Mouse (Mus musculus): ENCODE data around the gene Ercc6l2.
"Not testable (repeated sequence)": the region's sequence is repeated elsewhere in the genome, so short reads cannot be mapped to it uniquely, and the experiment has no call there.

Ercc6l2 gene

DNA sequence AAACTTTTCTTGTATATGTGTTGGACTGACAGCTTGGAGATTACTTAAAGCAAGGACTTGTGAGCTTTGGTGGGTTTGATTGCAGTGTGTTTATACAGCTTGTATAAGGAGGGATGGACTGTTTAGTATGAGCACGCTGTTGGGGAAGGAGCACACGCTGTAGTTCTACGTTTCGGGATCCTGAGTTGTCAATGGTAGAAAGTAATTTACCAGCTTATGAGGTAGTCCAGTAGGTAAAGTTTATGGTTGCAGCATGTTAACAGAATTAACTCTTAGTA, 64.8 kb downstream of the Ercc6l2 start:
- DNase-seq (ENCODE audit: low spot score in 2 of 2): no peak

DNA sequence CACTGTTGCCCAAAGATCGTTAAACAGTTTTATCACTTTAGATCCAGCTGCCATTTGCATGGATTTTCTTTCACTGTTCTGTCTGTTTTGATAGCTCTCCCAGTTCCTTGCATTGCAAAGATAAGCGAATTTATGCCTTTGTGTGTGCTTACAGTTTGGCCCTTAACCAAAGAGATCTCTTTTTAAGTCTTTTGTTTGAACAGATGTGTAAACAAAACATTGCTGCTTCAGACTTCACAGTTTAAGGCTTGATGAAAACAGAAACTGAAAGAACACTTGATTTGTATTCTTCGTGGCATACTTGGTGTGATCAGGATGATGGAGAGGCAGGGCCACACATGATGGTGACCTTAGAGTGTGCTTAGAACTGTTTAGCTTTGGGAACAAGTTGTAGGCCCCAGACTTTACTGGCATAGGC, 70.5 kb downstream of the Ercc6l2 start:
- DNase-seq (ENCODE audit: low spot score in 2 of 2): no peak

DNA sequence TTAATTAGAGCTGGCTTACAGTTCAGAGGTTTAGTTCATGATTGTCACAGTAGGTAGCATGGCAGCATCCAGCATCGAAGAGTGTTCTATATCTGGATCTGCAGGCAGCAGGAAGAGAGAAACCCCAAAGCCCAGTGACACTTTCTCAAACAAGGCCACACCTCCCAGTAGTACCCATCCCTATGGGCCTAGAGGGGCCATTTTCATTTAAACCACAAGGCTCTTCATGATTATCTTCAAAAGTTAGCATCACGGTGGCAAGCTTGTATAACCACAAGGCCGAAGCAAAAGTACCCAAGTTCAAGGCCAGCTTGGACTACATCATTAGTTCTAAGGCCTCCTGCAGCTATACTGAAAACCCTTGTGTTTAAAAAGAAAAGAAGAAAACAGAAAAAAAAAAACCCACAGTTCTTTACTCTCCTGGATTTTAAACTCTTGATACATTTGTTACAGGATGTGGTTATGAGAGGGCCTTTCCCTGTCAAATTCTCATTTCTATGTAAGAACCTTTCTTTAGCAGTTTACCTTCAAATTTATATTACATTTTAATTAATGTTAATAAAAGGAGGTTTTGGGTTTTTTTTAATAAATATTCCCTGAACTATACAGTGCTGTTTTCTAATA, 71.5 kb downstream of the Ercc6l2 start:
- DNase-seq (ENCODE audit: low spot score in 2 of 2): no peak

DNA sequence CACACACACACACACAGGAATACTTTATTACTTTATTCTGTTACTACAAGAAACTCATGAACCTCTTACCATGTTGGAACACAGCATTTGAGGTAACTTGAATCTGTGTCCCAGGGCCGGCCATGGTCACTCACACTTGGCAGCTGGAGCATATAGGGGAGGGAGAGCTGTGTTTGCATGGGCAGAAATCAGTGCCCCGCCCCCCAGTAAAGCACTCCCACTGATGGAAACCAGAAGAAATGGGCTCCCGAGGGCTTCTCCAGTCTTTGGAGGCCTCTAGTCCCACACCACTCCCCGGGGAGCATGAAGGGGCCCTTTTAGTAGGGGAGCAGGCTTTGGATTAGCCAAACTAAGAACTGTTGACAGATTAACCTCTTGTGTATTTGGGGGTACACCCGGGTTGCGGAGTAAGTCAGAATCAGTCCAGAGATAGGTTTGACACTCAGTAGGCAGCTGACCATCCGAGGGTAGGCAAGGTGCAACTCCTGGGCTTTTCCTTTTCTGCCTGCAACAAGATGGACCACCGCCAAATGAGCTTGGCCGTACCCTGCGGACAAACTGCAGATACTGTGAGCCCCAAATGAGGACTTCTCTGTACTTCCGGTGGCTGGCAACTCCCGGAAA, 85.8 kb downstream of the Ercc6l2 start:
- no peak for DNase-seq (ENCODE audit: low spot score in 2 of 2)

DNA sequence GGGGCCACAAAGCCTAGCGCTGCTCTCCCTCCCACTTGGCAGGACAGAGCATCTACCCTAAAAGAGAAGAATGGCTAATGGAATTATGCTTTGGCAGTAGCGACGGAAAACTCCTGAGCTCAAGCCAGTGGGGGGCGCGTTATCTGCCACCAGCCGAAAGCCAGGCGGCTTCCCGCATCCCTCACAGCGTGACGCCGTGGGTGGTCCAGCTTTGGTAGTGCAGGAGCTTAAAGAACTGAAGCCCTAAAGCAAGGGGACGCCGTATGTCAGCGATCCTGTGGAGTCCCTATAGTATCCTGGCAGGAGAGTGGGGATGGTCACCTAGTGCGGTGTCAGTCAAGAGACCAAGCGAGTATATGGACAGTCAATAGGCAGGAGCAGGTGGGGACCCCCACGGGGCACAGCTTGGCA, 86.3 kb downstream of the Ercc6l2 start:
- peak; percentile 70 to 76 for DNase-seq (ENCODE audit: low spot score in 2 of 2)

DNA sequence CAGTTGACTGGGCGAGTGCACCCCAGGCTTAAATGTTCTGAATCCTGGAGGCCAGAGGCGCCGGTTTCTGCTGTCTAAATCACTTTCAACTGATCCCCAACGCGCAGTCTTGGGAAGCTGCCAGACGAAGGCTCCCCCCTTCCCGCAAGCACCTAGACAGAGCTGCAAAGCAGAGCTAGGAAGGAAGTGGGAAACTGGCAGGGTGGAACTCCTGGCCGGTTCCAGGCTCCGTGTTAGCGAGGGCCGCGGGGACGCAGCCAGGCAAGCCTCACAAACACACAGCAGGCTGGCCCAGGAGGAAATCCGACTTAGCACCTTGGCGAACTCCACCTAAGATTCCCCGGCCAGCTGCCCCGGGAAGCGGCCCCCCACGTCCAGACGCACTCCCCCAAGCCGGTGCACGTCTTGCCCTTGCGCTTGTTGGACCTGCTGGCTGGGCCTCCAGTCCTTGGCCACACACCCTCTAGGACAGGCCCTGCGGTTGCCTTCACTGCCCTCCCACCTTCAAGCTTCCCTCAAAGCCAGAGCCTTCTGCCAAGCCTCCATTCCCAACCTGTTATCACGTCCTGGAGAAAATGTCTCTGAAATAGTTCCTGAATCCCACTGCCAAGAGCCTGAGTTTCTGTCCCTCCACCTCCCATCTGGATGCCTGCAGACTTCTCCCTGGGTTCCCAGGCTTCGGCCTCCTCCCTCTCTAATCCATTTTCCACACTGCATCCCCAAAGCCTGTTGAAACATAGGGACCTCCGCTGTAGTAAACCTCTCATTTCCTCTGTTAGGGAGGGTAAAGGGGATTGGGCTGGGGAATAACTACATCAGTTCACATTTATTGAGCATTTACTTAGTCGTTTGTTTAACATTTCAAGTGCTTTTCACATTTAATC, 86.9 kb downstream of the Ercc6l2 start:
- DNase-seq (ENCODE audit: low spot score in 2 of 2): peak; percentile 30 to 39

DNA sequence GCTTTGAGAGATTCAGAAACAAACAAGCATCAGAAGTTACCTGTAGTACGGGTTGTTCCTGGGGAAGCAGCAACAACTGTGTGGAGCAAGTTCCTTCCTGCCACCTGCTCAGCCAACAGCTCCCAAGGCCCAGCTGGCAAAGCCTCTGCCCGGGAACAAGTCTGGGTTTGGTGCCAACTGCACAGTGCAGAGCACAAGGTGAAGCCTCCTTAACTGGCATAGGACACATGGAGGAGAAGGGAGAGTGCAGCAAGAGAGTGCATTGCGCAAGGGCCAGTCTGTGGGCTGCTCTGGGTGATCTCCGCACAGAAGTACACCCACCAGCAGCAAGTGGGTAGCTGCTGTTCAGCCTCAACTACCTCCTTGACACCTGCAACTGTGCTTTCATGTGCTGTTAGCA, 91.5 kb downstream of the Ercc6l2 start:
- DNase-seq (ENCODE audit: low spot score in 2 of 2): no peak

DNA sequence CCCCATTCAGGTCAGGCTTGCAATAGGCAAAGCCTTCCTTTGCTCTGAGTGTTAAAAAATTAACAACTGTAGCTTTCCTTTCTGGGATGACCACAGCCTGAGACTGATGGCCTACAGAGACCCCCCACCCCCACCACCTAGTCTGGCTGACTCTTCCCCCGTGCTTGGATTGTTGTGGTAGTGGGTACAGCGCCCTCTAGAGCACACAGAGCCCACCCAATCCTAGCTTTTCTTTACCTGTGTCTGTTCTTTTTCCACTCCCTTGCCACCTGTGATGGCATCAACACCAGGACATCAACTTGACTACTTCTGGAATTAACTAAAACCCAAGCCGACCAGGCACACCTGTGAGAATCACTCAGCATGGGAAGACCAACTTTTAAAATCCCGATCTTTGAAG, 92.4 kb downstream of the Ercc6l2 start:
- DNase-seq (ENCODE audit: low spot score in 2 of 2): no peak

DNA sequence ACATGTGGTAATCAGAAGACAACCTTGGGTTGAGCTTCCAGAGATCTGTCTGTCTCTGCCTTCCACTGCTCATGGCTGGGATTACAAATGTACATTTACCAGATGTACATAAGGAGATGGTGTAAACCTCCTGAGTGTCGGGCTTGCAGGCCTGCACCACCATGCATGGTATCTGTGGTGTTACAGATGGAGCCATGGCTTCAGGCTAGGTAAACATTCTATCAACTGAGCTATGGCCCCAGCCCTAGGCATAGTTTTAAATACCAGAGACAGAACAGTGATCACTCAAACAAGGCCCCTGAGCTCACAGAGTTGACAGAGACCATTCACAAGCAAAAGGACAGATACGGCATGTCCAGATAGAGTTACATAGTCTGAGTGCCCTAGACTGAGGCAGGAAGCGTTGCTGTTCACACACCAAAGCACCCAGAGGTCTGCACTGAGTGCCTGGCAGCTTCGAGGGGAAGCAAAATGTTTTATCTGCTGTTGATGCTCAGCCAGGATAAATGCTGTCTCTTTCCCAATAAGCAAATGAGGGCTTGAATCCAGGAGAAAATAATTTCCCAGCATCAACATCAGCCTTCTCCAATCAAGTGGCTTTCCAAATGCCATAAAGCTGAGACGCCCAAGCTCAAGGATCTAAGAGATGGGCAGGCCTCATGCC, 95.2 kb downstream of the Ercc6l2 start:
- DNase-seq (ENCODE audit: low spot score in 2 of 2): no peak

DNA sequence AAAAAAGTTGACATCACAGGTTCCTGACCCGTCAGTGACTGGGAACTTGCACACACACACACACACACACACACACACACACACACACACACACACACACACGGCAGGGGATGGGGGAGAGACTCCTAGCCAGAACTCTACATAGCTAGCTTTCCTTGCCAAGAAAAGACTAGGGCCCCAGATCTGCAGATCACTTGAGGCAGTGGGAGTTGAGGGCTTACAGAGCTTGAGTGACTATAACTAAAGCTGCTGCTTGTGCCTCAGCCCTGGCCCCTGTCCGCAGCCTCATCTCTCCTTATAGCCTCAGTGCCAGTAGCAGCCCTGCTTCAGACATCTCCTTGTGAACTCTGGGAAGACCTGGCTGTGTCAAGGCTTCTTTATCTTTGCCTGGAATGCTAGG, 96.6 kb downstream of the Ercc6l2 start:
- no peak for DNase-seq (ENCODE audit: low spot score in 2 of 2)

DNA sequence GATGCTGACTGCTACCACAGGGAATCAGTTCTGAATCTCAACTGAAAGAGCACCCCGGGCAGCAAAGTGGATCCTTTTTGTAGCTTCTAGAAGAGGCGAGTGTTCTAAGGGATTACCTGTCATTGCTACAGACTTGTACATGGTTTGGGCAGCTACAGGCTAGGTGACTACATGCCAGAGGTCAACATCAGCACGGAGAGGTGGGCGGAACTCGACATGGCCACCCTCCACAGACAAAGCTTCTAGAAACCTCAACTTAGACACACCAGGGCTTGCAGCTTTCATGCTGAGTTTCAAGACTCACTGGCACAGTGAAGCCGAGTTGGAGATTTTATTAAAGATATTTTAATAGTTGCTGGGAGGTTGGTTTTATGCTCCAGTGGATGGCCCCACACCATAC, 98.1 kb downstream of the Ercc6l2 start:
- DNase-seq (ENCODE audit: low spot score in 2 of 2): no peak

DNA sequence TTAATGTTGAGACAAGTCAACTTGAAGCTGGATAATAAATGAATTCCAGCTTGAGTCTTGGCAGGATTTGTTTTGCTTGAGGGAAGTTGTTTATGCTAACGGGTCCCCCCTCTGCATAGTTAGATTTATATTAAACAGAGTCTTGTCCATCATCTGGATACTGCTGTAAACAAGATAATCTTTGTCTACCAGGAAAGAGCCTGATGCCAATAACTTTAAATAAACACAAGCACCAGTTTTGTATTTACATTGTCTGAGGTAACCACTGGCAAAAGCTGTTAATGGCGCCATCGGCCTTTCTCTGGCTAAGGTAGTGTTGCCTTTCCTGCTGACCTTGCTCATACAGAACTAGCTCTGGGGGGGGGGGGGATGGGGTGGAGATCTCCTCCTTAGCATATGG, 100.1 kb downstream of the Ercc6l2 start:
- DNase-seq (ENCODE audit: low spot score in 2 of 2): no peak

DNA sequence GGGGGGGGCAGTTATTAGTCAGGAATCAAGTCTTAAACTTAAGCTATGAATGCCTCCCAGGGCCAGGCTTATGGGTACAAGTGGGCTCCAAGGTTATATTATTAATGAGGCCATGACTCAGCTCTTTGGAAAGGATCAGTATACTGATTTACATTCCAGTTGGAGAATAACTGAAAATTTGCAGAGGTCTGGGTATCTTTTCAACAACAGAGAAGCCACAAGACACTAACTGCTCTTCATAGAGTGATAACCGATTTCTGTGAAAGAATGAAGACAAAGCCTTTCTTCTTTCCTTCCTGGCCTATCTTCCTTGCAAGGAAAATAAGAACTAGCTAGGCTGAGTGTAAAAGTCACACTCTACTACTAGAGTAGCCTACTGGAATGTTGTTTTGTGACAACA, 100.6 kb downstream of the Ercc6l2 start:
- no peak for DNase-seq (ENCODE audit: low spot score in 2 of 2)

DNA sequence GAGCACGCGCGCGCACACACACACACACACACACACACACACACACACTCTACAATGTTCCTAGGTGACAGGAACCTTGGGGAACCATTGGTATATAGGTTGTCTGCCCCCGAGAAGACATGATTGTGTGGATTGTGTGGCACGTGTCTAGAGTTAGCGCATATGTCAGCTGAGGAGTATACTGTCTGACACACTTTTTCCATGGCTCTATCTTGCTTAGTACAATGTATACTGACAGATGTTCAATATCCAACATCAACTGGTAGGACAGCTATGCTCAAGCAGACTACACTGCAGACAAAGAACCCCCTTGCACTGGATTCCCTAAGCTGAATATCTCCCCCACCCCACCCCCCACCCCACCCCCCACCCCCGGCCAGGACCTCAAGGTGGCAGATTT, 101.5 kb downstream of the Ercc6l2 start:
- no peak for DNase-seq (ENCODE audit: low spot score in 2 of 2)

DNA sequence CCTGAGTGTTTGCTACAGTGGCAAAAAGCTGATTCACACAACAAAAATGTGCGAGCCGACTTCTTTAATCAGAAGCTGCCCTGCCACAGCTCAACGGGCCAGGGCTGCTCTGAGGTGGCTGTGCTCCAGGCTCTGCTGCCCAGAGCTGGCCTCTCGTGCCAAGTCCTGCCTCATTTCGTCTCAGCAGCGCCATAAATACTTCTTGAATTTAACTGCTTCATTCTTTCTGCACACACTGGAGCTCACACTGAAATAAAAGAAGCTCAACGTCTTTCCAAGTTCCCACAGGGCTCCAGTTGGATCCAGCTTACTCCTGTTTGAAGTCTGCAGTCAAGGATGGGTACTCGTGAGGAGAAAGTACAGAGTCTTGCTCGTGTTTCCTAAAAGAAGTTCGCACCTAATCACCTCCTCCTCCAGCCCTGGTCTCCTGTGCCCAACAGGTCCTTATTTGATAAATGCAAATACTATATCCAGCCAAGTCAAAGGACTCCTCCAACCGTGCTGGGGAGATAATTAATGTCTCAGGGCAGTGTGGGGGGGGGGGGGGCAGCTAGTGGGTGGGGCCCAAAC, 102.2 kb downstream of the Ercc6l2 start:
- peak; percentile 23 to 46 for DNase-seq (ENCODE audit: low spot score in 2 of 2)

DNA sequence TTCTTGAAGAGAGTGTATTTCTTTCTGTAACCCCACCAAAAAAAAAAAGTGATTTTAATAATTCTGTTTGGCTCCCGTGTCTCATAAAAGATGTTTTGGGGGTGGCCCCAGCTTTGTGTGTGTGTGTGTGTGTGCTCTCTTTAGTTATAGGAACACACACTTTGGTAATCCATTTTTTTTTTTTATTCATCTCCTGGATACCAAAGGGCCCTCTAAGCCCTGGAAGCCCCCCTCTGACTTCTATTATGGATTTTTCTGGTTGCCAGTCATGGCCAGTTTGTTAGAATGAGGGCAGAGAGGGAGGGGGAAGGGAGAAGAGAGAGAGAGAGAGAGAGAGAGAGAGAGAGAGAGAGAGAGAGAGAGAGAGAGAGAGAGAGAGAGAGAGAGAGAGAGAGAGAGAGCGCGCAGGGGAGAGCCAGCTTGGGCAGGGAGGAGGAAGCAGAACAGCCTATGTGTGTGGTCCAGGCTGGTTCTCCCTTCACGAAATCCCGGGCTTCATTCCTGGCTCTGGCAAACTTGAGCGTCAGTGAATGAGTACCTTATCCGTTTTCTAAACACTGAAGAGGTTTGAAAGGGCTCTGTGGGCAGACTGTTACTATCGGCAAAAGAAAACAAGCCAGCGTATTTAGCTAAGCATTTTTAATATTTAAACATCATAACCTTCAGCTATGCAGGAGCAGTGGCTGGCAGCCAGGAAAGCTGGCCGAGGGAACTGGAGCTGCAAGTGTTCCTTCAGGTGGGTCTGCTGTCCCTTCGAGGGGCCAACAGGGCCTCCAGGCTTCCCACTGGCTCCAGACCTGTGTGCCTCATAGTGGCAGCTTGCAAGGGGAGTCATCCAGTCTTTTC, 103.0 kb downstream of the Ercc6l2 start:
- DNase-seq (ENCODE audit: low spot score in 2 of 2): peak; percentile 14 to 25

DNA sequence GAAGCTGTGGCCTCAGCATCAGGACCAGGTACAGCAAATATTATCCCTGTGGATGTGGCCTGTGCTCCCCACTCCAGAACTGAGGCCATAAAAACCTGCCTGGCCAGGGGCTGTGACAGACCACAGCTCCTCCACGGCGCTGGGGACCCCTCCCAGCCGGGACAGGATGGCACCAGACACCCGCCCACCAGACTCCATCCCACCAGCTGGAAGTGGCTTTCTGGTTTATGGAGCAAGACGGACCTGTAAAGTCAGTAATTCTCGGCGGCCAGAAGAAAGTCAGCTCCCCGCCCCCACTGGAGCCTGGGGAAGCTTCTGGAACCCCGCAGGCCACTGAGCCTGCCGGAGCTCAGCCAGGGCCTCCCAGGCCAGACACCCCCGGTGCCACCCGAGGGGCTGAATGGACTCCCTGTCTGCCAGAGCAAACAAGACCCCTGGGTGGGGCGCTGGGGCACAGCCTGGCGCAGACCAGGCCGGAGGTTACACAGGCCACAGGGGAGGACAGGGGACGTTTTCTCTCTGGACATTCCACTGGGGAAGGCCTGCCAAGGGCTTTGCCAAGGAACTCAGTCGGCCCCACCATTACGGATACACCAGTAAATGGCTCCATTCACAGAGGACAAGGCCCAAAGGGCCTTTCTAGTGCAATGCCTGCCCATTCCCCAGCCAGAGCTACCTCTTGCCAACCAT, 103.8 kb downstream of the Ercc6l2 start:
- peak; percentile 22 to 49 for DNase-seq (ENCODE audit: low spot score in 2 of 2)

DNA sequence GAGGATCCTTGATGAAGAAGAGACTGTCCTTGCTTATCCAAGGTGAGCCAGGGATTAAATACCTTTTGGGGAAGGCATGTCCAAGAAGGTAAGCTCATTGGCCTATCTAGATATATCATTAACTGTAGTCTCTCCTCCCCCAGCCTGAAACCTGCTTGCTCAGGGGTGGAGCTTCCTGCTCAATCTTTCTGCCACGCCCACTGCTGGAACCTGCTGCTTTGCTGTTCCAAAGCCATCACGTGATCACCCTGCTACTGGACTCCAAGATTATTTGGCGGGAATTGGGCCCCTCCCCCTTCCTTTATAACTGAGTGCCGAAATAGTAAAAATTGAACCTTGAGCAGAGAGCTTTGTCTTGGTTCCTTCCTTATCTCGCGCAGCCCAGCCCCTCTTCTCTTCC, 109.0 kb downstream of the Ercc6l2 start:
- not testable (repeated sequence) for DNase-seq (ENCODE audit: low spot score in 2 of 2)

DNA sequence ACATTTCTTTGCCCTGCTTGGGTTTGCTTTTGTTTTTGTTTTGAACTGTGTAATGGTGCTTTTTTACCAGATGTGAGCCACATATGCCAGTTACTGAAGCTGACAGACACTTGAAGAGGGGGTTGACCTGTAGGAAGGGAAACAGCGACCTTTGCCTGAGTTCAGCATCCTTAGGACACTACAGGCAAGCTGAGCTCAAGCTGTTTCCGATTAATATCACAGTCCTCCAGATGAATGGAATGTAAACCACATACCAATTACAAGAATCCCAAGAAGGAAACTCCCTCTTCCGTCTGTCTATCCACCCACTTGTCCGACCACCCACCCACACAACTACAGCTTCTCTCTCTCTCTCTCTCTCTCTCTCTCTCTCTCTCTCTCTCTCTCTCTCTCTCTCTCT, 112.3 kb downstream of the Ercc6l2 start:
- DNase-seq (ENCODE audit: low spot score in 2 of 2): no peak

DNA sequence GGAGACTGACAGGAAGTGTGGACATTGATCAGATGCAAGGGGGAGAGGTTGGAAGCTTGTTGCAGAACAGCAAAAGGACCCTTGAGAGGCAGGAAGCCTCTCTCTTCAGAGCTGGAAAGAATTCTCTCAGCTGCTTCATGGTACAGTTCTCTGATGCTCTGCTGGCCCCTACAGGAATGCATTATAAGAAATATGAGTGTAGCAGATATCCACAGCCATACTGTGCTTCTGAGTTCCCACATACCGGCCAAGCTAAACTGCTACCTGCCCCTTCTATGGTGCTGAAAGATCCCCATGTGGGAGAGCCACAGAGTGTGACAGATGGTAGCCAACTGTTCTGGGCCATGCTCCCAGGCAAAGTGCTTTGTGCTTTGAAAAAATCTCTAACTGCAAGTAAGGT, 114.3 kb downstream of the Ercc6l2 start:
- DNase-seq (ENCODE audit: low spot score in 2 of 2): peak; percentile 10 to 11
